Mouse (Mus musculus) adrenal gland, adult (tissue): ENCODE results near the gene Otop3.
"Not testable (repeated sequence)": the region's sequence is repeated elsewhere in the genome, so short reads cannot be mapped to it uniquely, and the experiment has no call there.

Experiments
- DNase-seq, 2 experiments: peaks; one replicate each; pipeline ENCODE4 v3.0.0; 2022 to 2023; ENCODE audit warnings: low spot score in 1 of 2; ENCODE audit not compliant: inconsistent age in 2 of 2

Otop3 gene

DNA sequence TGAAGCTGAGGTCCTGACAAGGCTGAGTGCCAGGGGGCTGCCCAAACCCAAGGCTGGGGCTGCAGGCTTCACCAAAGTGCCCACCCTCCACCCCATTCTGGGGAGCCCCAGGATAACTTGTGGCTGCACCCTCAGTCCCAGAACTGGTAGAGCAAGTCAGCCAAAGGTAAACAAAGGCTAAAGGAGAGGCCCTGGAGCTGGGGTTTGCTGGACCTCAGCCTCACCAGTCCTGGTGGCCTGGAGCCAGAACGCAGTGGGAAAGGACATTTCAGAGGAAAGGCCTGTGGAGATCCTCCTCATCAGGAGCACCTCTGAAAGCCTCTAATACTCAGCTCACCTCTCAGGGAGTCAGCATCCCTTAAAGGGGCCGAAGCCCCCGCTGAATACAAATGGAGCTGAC, 29.6 kb downstream of the Otop3 start:
- DNase-seq: no peak

DNA sequence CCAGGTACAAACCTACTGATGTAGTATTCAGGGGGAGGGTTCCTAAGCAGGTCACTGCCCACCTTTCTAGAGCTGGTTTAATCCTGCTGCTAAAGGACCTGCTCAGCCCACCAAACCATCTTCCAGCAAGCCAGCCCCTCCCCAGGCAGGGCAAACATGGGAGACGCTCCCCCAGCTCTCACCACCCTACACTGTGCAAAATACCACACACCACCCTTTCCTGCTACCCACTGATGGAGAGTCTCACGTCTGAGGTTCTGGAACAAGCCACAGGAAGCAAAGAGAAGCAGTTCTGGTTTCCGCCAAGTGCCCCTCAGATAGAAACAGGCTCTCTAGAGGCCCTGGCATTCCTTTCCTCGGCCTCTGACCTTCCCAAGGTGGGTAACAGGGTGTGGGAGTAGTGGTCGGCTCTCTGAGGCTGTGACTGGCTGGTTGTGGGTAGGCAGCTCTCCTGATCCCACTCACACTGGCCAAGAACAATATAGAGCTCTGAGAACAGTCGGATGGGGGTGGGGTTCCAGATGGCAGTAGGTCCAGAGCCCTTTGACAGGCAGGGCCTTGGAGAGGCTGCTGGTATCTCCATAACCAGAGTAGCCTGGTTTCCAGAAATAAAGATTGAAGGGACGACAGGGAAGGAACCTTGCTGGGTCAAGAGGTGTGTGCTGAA, 31.6 kb downstream of the Otop3 start:
- peak in 1 of 2 experiments; percentile 49 for DNase-seq

DNA sequence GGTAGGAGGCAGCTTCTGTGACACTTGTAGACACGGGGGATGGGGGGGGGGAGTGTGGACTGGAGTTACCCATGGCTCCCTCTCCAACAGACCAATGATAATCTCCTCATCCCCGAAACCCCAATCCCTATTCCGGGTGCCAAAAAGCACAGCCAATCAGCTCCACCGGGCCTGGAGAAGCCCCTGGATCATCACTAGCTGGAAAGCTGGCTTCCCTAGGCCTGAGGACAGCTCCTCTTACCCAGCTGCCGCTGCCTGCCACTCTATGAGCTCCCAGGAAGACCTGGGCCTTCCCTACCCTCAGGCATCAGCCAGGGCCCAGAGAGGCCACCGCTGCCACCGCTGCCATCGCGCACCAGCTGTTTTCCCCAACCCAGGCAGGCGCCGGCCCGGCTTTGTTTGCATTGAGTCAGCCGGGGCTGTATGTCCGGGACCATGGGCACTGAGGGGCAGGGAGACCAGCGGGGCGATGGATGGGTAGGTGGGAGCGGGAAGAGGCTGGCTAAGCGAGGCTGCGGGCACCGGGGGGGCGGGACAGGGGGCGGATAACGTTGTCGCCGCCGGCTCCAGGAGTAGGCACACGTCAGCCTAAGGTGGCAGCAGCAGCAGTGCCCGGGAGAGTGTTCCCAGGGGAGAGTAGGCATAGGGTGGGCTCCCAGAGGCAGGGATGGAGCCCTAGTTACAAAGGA, 32.3 kb downstream of the Otop3 start:
- peak; percentile 51 to 75 for DNase-seq

DNA sequence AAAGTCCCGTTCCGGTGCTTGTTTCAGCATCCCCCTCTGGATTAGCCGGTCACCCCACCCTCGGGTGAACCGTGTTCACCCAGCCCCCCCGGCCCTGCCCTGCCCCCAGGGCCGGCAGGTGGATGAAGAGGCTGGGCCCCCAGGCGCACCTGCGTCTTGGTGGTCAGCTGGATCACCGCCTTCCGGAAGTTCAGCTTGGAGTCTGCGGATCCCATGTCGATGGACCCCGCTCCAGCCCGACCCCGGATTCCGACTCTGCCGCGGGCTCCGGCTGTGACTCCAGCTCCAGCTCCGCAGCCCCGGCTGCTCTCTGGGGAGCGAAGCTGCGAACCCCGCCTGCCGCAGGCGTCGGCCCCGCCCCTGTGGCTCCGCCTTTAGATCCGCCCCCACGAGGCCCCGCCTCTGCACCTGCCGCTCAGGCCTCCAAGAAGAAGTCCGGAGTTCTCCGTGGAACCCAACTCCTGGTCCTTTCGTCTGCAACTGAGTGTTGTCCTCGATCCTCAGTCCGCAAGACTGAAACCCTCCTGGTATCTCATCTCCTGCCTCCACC, 32.9 kb downstream of the Otop3 start, which contains the start of gene Hid1:
Hid1 (minus strand) TSS at position 362 of the 550 bp plus-strand sequence.
- DNase-seq: peak; percentile 92 to 96

DNA sequence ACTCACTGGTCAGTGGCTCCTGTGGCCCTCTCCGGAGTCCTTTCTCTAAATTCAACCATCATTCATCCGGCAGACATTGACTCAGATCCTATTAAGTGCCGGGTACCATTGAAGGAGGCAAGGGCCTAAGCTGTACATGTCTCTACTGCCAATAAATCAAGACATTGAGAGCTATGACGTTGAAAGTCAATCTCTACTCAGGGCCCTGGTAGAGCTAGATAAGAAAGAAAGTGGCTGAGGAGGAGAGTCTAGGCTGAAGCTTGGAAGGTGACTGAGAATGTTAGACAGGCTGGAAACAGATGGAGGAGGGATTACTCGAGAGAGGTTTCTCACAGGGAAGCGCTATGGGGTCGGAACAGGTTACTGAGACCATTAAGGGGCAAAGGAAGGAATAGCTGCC, 35.8 kb downstream of the Otop3 start:
- DNase-seq: no peak

DNA sequence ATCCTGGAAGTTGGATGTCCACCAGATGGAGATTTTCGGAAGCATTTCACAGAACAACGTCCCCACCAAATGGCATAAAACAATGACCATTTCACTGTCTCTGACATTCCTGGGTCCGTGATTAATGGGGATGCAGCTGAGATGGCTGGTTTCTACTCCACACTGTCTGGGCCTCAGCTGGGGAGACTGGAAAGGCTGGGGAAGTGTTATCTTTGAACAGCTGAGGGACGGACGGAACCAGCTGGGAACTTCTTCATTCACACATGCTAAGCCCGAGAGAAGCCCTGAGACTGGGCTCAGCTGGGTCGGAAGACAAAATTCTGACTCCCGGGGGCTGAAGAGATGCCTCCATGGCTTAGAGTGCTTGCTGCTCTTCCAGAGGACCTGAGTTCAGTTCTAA, 36.8 kb downstream of the Otop3 start:
- DNase-seq: no peak

DNA sequence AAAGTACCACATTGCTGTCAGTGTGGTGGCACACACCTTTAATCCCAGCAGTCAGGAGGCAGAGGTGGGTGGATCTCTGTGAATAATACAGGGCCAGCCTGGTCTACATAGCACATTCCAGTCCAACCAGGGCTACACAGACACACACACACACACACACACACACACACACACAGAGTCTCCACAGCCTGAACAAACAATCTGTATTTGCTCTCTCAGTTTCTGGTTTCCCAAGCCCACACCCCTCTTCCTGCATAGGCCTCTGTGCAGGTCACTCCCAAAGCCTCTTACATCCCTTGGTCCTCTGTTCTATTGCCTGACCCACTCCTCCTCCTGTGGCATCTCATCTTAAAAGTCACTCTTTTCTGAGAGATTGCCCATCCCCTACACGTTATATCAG, 37.5 kb downstream of the Otop3 start:
- no peak for DNase-seq

DNA sequence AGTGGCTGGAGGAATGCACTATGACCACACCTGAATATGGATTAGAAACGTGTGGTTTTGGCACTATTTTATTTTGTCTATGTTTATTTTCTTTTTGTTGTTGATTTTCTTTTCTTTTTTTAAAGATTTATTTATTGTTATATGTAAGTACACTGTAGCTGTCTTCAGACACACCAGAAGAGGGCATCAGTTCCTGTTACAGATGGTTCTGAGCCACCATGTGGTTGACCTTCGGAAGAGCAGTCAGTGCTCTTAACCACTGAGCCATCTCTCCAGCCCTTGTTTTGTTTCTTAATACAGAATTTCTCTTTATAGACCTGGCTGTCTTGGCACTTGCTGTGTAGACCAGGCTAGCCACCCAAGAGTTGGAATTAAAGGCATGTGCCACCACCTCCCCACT, 38.2 kb downstream of the Otop3 start:
- no peak for DNase-seq

DNA sequence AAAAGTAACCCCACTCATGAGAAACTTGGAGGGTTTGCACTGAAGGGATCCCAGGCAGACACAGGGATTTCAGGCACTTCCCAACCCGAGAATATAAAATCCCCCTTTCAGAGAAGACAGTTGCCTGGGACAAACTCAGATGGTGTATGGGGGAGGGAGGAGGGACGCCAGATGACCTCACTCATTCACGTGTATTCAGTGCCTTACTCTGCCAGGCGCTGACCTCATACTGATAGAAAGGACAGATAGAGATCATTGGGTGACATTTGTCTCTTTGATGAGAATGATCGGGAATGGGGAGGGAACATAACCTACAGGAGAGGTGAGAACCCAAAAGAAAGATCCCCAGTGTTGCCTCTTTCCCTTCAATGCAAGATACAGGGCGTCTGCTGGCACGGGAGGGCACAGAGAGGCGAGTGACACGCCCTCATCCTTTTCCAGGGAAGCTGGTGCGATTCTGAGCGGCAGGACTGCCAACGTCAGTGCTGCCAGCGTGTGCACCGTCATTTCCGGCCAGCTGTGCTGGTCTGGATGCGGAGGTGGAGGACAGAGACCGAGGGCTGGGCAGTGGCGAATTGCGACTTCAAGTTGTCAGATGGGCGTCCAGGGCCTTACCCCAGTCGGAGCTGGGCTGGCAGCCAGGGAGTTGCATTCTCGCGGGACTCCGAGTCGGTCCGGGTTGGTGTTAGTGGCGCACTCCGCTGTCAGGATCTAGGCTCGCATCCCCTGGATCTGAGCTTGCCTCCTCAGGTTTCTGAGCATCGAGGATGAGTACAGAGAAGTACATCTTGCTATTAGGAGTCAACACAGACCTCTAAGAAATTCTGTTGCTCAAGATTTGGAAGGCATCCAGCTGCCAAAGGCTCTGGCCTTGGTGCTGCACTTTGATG, 39.5 kb downstream of the Otop3 start:
- peak; percentile 86 to 95 for DNase-seq

DNA sequence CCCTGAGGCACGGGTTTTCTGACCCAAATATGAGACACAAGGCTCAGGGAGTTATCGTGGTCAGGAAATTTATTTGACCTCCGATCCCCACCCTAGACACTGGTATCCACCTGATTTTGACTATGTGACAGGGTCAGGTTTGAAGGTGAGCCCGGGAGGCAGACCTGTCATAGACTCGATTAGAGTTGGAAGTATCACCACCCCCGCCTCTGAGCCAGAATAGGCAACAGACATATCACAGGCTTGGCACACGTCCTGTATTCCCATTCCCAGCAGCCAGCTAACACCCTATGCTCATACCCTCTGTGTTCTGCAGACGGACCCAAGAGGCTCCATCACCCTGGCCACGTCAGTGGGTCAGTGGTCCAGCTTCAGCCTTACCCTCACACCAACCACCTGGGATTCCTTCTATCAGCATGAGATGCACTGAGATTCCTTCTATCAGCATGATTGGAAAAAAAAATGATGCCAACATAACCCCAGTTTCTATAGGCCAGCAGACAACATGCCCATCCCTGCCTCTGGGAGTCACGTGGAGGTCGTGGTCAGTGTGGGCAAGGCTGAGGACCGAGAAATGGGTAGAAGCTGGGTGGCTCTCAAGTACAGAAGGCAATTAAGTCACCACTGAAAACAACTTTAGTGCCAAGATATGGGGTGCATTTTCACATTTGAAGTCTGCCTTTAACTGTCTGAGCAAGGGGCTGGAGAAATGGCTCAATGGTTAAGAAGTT, 40.3 kb downstream of the Otop3 start:
- no peak for DNase-seq

DNA sequence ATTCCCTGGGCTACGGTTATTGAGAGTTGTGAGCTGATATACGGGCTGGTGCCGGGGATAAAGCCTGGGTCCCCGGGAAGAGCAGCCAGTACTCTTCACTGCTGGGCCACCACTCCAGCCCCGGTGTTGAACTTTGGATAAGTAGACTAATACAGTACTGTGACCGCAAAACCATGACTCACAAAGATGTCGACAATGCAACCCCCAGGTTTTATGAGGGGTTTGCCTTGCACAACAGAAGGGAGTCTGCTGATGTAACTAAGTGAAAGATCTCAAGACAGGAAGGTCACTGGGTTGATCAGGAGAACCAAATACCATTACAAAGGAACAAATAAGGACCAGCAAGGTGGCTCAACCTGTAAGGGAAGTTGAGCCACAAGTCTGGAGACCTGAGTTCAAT, 42.2 kb downstream of the Otop3 start:
- DNase-seq: no peak

DNA sequence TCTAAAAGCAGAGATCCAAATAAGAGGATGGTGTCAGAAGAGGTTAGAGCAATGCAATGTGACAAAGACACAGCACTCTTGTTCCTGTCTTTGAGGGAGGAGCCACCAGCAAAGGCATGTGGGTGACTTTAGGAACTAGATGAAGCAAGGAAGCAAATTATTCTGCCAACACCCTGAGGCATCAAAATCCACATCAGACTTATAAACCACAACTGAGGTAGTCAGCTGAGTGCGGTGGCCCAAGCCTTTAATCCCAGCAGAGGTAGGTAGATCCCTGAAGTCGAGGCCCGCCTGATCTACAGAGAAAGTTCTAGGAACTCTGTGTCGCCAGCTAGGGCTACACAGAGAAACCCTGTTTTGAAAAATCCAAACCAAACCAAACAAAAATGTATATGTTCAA, 42.7 kb downstream of the Otop3 start:
- no peak for DNase-seq

DNA sequence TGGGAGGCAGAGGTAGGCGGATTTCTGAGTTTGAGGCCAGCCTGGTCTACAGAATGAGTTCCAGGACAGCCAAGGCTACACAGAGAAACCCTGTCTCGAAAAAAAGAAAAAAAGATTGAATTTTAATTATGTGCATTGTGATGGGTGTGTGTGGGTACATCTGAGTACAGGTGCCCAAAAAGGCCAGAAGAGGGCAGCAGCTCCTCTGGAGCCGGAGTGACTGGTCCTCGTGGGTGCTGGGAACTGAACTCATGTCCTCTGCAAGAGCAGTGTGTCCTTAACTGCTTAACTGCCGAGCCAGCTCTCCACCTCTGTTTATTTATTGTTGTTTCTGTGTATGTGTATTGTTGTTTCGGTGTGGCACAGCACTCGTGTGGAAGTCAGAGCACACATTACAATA, 43.3 kb downstream of the Otop3 start:
- DNase-seq: no peak

DNA sequence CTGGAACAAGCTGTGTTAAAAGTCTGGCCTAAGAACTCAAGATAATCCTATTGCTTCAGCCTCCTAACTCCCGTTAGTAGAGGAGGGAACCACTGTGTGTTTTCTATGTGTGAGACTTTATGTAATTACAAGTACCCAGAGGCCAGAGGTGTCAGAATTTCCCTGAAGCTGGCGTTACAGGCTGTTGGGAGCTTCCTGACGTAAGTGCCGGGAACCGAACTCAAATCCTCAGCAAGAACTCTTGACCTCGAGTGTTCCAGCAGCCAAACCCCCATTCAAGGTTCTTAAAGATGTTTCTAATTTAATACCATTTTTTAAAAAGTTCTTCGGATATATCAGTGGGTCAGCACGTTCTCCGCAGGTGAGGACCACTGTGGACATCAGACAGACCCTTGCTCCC, 46.7 kb downstream of the Otop3 start:
- no peak for DNase-seq

DNA sequence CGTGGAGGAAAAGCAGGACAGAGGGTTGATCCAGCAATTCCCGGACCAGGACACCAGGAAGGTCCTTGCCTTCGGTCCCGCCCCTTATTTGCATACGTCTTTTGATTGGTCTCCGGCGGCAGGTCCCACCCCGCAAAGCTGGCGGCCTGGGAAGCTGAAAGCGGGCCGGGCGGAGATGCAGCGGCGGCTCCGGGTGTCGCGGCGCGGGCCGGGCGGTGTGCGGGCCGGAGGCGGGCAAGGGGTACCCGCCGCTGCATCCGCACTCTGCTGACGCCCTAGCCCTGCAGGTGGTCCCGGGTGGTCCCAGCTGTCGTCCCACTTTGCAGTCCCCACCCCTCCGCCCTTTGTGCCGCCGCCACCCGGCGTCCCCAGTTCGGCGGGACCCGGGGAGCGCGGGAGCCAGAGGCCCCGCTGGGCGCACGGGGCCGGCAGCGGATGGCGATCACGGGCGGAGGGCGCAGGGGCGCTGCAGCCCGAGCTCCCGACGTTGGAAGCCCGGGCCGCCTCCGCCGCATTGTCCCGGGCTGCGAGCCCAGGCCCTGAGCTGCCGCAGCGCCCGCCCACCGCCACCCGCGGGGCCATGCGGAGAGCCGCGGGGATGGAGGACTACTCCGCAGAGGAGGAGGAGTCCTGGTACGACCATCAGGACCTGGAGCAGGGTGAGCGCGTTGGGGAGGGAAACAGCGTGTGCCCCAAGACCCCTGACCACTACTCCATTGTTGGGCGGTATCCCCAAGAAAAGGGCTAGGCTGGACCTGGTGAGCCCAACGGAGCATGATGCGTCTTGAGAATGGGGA, 47.4 kb downstream of the Otop3 start, which contains the start of gene Cdr2l:
Cdr2l (plus strand) TSS at position 174 of the 797 bp plus-strand sequence.
- peak; percentile 94 to 98 for DNase-seq

DNA sequence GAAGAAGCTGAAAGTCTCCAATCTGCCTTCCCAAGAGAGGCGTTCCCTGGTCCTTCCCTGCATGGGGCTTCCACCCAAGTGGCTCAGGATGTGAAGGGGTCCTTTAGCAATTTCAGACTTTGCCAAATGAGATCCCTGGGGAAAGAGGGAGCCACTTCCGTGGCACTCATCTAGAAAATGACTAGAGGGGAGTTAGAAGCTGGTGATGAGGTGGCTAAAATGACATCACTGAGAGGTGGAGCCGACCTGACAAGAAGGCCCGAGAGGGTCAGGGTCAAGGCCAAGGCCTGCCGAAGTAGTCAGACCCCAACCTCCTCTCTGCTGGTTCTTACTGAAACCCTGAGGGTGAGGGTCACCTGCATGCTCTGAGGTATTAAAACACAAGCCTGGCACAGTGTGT, 48.4 kb downstream of the Otop3 start:
- DNase-seq: peak; percentile 74 to 90

DNA sequence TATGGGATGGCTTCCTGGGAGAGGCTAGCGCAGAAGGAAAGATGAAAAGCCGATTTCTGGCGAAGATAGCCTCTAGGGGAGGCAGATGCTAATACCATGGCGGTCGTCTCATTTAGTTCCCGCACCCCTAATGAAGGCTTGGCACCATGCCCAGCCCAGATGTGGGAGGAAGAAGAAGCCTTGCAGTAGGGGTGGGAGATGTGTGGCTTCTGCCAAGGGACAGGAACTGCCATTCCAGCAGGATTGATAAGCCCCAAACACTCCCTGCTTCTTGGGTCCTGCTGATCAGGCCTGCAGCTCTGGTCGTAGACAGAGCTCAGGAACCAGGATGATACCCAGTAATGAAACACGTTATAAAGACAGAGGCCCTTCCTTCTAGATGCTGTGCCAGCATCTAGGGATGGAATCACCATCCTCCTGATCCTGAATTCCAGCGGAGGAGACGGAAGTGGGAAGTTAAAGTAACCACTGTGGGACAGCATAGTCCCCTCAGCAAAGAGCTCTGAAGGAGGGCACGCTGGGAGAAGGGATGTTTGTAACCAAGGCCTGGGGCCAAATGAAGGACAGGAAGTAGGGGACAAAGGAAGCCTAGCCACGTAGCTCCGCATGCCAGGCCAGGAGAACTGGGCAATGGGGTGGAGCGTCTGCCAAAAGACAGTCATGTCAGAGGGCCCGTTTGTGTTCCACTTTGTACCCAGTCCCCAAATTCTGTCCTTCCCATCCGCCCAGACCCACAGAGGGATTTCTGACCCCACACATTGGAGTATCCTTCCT, 49.4 kb downstream of the Otop3 start:
- DNase-seq: peak; percentile 45 to 80

DNA sequence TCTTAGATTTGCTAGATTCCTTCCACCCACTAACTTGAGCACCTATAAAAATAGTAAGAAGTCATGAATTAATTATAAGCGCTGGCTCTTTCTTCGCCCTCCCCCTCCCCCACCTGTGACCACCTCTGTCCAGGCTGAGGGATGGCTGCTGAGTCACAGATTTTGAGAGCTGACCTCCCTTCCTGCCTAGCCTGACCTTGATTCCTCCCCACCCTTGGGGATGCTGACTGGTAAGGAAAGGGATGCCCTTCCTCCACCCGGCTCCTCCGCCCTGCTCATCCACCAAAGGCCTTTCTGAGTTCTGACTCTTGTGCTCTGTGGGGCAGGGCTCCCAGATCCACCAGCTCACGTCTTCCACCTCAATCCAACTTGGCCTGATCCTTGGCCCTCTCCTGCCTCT, 50.1 kb downstream of the Otop3 start:
- peak; percentile 88 to 93 for DNase-seq

DNA sequence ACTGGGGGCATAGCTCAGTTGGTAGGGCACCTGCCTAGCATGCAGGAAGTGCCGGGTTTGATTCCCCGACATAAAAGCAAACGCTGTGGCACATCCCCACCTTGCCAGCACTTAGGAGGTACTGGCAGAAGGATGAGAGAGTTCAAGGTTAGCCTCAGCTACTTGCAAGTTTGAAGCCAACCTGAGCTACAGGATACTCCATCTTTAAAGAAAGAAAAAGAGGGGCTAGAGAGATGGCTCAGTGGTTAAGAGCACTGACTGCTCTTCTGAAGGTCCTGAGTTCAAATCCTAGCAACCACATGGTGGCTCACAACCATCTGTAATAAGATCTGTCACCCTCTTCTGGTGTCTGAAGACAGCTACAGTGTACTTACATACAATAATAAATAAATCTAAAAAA, 52.3 kb downstream of the Otop3 start:
- DNase-seq: not testable (repeated sequence)
